Mouse (Mus musculus) myocyte (in vitro differentiated cells): ENCODE data around the gene Pakap. TPM values are rescaled to one million over a fixed set of nuclear protein-coding genes. Genes with fewer than 3 reads are reported as not detected.

Experiments
- H3K27me3 ChIP-seq: one replicate; pipeline ENCODE4 v1.6.1; 2011; ENCODE audit not compliant: control insufficient read depth, insufficient read depth, insufficient read length
- H3K36me3 ChIP-seq: one replicate; pipeline ENCODE4 v1.6.1; 2011; ENCODE audit not compliant: control insufficient read depth, insufficient read depth
- H3K4me2 ChIP-seq: one replicate; pipeline ENCODE4 v1.6.1; 2011; ENCODE audit warnings: low read depth, control low read depth
- H3K4me3 ChIP-seq: one replicate; pipeline ENCODE4 v1.5.1; 2011; ENCODE audit warnings: mild to moderate bottlenecking, control low read depth, moderate library complexity
- H3K79me2 ChIP-seq: one replicate; pipeline ENCODE4 v1.6.1; 2011; ENCODE audit not compliant: control insufficient read depth, insufficient read depth
- H3ac ChIP-seq: one replicate; pipeline ENCODE4 v1.6.1; 2011; ENCODE audit not compliant: control insufficient read depth, insufficient read length
- CEBPB ChIP-seq: IDR thresholded peaks from 2 replicates; pipeline ENCODE4 v1.6.1; 2011; ENCODE audit warnings: mild to moderate bottlenecking, moderate library complexity; ENCODE audit not compliant: poor library complexity, insufficient read depth, severe bottlenecking
- E2F4 ChIP-seq: IDR thresholded peaks from one replicate; pipeline ENCODE4 v1.6.1; 2011; ENCODE audit warnings: mild to moderate bottlenecking, control low read depth, moderate library complexity; ENCODE audit not compliant: insufficient read depth
- MAX ChIP-seq: IDR thresholded peaks from one replicate; pipeline ENCODE4 v1.6.1; 2011; ENCODE audit warnings: low read depth, mild to moderate bottlenecking, control low read depth
- MYOD1 ChIP-seq, 3 experiments: IDR thresholded peaks; one replicate each; pipeline ENCODE4 v1.6.1; 2011; ENCODE audit warnings: control low read depth in 2 of 3, low read depth in 2 of 3, mild to moderate bottlenecking in 2 of 3, moderate library complexity in 1 of 3; ENCODE audit not compliant: insufficient read length in 2 of 3, control insufficient read depth in 1 of 3
- MYOG ChIP-seq, 3 experiments: IDR thresholded peaks; one replicate each; pipeline ENCODE4 v1.6.1; 2011; ENCODE audit warnings: control low read depth in 2 of 3, low read depth in 2 of 3, mild to moderate bottlenecking in 2 of 3; ENCODE audit not compliant: insufficient read length in 2 of 3, control insufficient read depth in 1 of 3, insufficient read depth in 1 of 3
- POLR2A ChIP-seq: IDR thresholded peaks from one replicate; pipeline ENCODE4 v1.6.1; 2011; ENCODE audit warnings: low read depth, mild to moderate bottlenecking, control low read depth, moderate library complexity; ENCODE audit not compliant: insufficient read length
- POLR2AphosphoS2 ChIP-seq: IDR thresholded peaks from one replicate; pipeline ENCODE4 v1.6.1; 2011; ENCODE audit warnings: low read depth, control low read depth; ENCODE audit not compliant: insufficient read length
- REST ChIP-seq: IDR thresholded peaks from one replicate; pipeline ENCODE4 v1.6.1; 2011; ENCODE audit warnings: mild to moderate bottlenecking, control low read depth, moderate library complexity; ENCODE audit not compliant: insufficient read depth, insufficient read length
- SRF ChIP-seq: IDR thresholded peaks from one replicate; pipeline ENCODE4 v1.6.1; 2011; ENCODE audit warnings: low read depth; ENCODE audit not compliant: control insufficient read depth, insufficient read length
- TCF12 ChIP-seq: IDR thresholded peaks from one replicate; pipeline ENCODE4 v1.6.1; 2011; ENCODE audit warnings: mild to moderate bottlenecking, control low read depth; ENCODE audit not compliant: poor library complexity, insufficient read depth, severe bottlenecking
- TCF3 ChIP-seq: IDR thresholded peaks from one replicate; pipeline ENCODE4 v1.6.1; 2011; ENCODE audit warnings: low read depth, control low read depth; ENCODE audit not compliant: insufficient read length
- USF1 ChIP-seq: IDR thresholded peaks from one replicate; pipeline ENCODE4 v1.6.1; 2011; ENCODE audit warnings: low read depth, mild to moderate bottlenecking, control low read depth, moderate library complexity
- polyA plus RNA-seq: library from polyadenylated mRNA; unstranded; fragments of >200 nt; fragmentation: generic; extraction: Trizol; gene quantifications from one replicate; pipeline ENCODE4 v1.2.1, GENCODE M21; 2012; ENCODE audit warnings: missing spikeins

The Pakap gene
- polyA plus RNA-seq, 1 experiment, result 6.5 TPM

- H3K4me2 ChIP-seq, result peak overlapping the region; percentile 25
- H3ac ChIP-seq, result no peak overlapping the region
- H3K27me3 ChIP-seq, result no peaks in the 10 kb centered on the region
- no peaks in the 10 kb centered on the region for H3K36me3 ChIP-seq
- TF ChIP-seq TCF3 (no peak), POLR2AphosphoS2 (no peak), CEBPB (no peak), MAX (no peak), SRF (no peak), MYOD1 (IDR thresholded peaks at IDR 0.05; ENCODE audit: control insufficient read depth in 1 of 3, insufficient read length in 2 of 3, low read depth in 2 of 3) (no peak), USF1 (no peak), TCF12 (no peak), MYOG (IDR thresholded peaks at IDR 0.05; ENCODE audit: control insufficient read depth in 1 of 3, insufficient read depth in 1 of 3, insufficient read length in 2 of 3, low read depth in 2 of 3) (no peak), POLR2A (no peak), REST (no peak), E2F4 (no peak)
- no peak overlapping the region for H3K4me3 ChIP-seq
- peaks cover 16% of the 10 kb centered on the region for H3K79me2 ChIP-seq
Measured at GRCm38 (mm10) chr4:57764392-57764791, 196.4 kb downstream of the Pakap start.

GRCm38 (mm10) chr4:57764926-57765325 lies 196.9 kb downstream of the Pakap start:
- peaks cover 16% of the 10 kb centered on the region for H3K79me2 ChIP-seq
- no peak overlapping the region for H3K4me3 ChIP-seq
- no peaks in the 10 kb centered on the region for H3K36me3 ChIP-seq
- no peak overlapping the region for H3ac ChIP-seq
- H3K4me2 ChIP-seq, result peak overlapping the region; percentile 25
- no peaks in the 10 kb centered on the region for H3K27me3 ChIP-seq
- TF ChIP-seq USF1 (no peak), CEBPB (no peak), E2F4 (no peak), TCF12 (no peak), REST (no peak), MYOG (IDR thresholded peaks at IDR 0.05; ENCODE audit: control insufficient read depth in 1 of 3, insufficient read depth in 1 of 3, insufficient read length in 2 of 3, low read depth in 2 of 3) (no peak)

- no peaks in the 10 kb centered on the region for H3K27me3 ChIP-seq
- H3K79me2 ChIP-seq, result peaks cover 16% of the 10 kb centered on the region
- H3ac ChIP-seq, result no peak overlapping the region
- TF ChIP-seq TCF3 (no peak), REST (no peak), MAX (no peak), MYOD1 (IDR thresholded peaks at IDR 0.05; ENCODE audit: control insufficient read depth in 1 of 3, insufficient read length in 2 of 3, low read depth in 2 of 3) (no peak), USF1 (no peak), POLR2AphosphoS2 (no peak), E2F4 (no peak), TCF12 (no peak), SRF (no peak), POLR2A (no peak)
- no peak overlapping the region for H3K4me2 ChIP-seq
- H3K4me3 ChIP-seq, result no peak overlapping the region
- no peaks in the 10 kb centered on the region for H3K36me3 ChIP-seq
Measured at GRCm38 (mm10) chr4:57765806-57766205, 197.8 kb downstream of the Pakap start.

GRCm38 (mm10) chr4:57769007-57769406 lies 201.0 kb downstream of the Pakap start:
- Histone ChIP-seq H3K4me3 (no peak overlapping the region), H3K79me2 (peaks cover 25% of the 10 kb centered on the region), H3K27me3 (no peaks in the 10 kb centered on the region), H3K36me3 (peaks cover 4% of the 10 kb centered on the region), H3ac (no peak overlapping the region), H3K4me2 (peak overlapping the region; percentile 63)
- peak in 2 of 3 experiments; percentile 38 to 59 for TF ChIP-seq MYOG (IDR thresholded peaks at IDR 0.05; ENCODE audit: control insufficient read depth in 1 of 3, insufficient read depth in 1 of 3, insufficient read length in 2 of 3, low read depth in 2 of 3)
- peak in 2 of 3 experiments; percentile 62 to 73 for TF ChIP-seq MYOD1 (IDR thresholded peaks at IDR 0.05; ENCODE audit: control insufficient read depth in 1 of 3, insufficient read length in 2 of 3, low read depth in 2 of 3)
- no peak for TF ChIP-seq POLR2AphosphoS2
- TF ChIP-seq SRF, result no peak
- no peak for TF ChIP-seq CEBPB
- TF ChIP-seq MAX, result no peak
- no peak for TF ChIP-seq USF1
- TF ChIP-seq TCF3, result peak; percentile 45
- no peak for TF ChIP-seq REST
- peak; percentile 87 for TF ChIP-seq TCF12

- no peak overlapping the region for H3ac ChIP-seq
- H3K36me3 ChIP-seq, result peaks cover 4% of the 10 kb centered on the region
- peaks cover 32% of the 10 kb centered on the region for H3K79me2 ChIP-seq
- H3K27me3 ChIP-seq, result no peaks in the 10 kb centered on the region
- peak overlapping the region; percentile 13 for H3K4me2 ChIP-seq
- no peak for TF ChIP-seq TCF3
- no peak for TF ChIP-seq POLR2A
- no peak for TF ChIP-seq MAX
- peak; percentile 56; the same call in 1 of the 2 replicates for TF ChIP-seq CEBPB
- no peak for TF ChIP-seq USF1
- TF ChIP-seq TCF12, result no peak
- no peak overlapping the region for H3K4me3 ChIP-seq
Measured at GRCm38 (mm10) chr4:57770185-57770823, 202.3 kb downstream of the Pakap start.
